Mouse (Mus musculus) heart, embryonic 12.5 days (tissue): ENCODE data around the gene Il34. TPM values are rescaled to one million over a fixed set of nuclear protein-coding genes. Genes with fewer than 3 reads are reported as not detected.

Source experiments
- ATAC-seq: fragments of 200-750 bp; cut with Nextera tagmentation; 2 replicates; pipeline ENCODE4 v1.8.0; 2017; ENCODE audit warnings: moderate TSS enrichment, moderate library complexity; ENCODE audit not compliant: insufficient number of reproducible peaks, low FRiP score
- H3K27ac ChIP-seq: fragments of 300-500 bp; sonication (generic); 2 replicates; pipeline ENCODE4 v1.5.1; 2016; ENCODE audit warnings: mild to moderate bottlenecking, moderate library complexity; ENCODE audit not compliant: poor library complexity, severe bottlenecking
- H3K27me3 ChIP-seq: fragments of 300-500 bp; sonication (generic); replicated peaks from 2 replicates; pipeline ENCODE4 v1.6.1; 2016; ENCODE audit warnings: mild to moderate bottlenecking, moderate library complexity
- H3K36me3 ChIP-seq: fragments of 300-500 bp; sonication (generic); 2 replicates; pipeline ENCODE4 v1.6.1; 2016; ENCODE audit warnings: mild to moderate bottlenecking, moderate library complexity
- H3K4me1 ChIP-seq: fragments of 300-500 bp; sonication (generic); replicated peaks from 2 replicates; pipeline ENCODE4 v1.6.1; 2016; ENCODE audit warnings: mild to moderate bottlenecking
- H3K4me2 ChIP-seq: fragments of 300-500 bp; sonication (generic); 2 replicates; pipeline ENCODE4 v1.6.1; 2016; ENCODE audit warnings: mild to moderate bottlenecking, moderate library complexity
- H3K4me3 ChIP-seq: fragments of 300-500 bp; sonication (generic); 2 replicates; pipeline ENCODE4 v1.5.1; 2016; ENCODE audit warnings: mild to moderate bottlenecking
- H3K9ac ChIP-seq: fragments of 300-500 bp; sonication (generic); 2 replicates; pipeline ENCODE4 v1.6.1; 2016; ENCODE audit warnings: mild to moderate bottlenecking, moderate library complexity
- H3K9me3 ChIP-seq: fragments of 300-500 bp; sonication (generic); replicated peaks from 2 replicates; pipeline ENCODE4 v1.6.1; 2016; ENCODE audit warnings: mild to moderate bottlenecking, moderate library complexity
- WGBS: fragments of 180-500 bp; shearing (Covaris S2); methylation state at CpG from one replicate; pipeline ENCODE4 v1.1.7; 2016; 5-methylcytosine and 5-hydroxymethylcytosine counted together
- polyA plus RNA-seq: library from polyadenylated mRNA; unstranded; fragments of >200 nt; fragmentation: Nextera tagmentation; extraction: Ambion mirVana; gene quantifications from 2 replicates; pipeline ENCODE4 v1.2.1, GENCODE M21; 2016

Gene Il34
- polyA plus RNA-seq, 1 experiment from 2014 or later, result 0.13 TPM

- H3K27me3 ChIP-seq, result no peaks in the 10 kb centered on the region
- no peak for ATAC-seq
- no peaks in the 10 kb centered on the region for H3K9me3 ChIP-seq
- H3K36me3 ChIP-seq, result peaks cover 4% of the 10 kb centered on the region; the same call in 1 of the 2 replicates
- peak overlapping the region; percentile 18; the same call in 1 of the 2 replicates for H3K9ac ChIP-seq
- peak overlapping the region; percentile 95 for H3K27ac ChIP-seq
- no peak overlapping the region for H3K4me3 ChIP-seq
- peak overlapping the region; percentile 92; the same call in 1 of the 2 replicates for H3K4me2 ChIP-seq
- peaks cover 85% of the 10 kb centered on the region for H3K4me1 ChIP-seq
- WGBS, result 59% methylated on average over 6 of the region's 6 CpGs
These were observed 85.6 kb downstream of the Il34 start for GRCm38 (mm10) chr8:110719898-110720653.

- no peaks in the 10 kb centered on the region for H3K27me3 ChIP-seq
- 0 out of 2 replicates have a peak overlapping the region, but pooled peaks have one; percentile 18 for H3K9ac ChIP-seq
- H3K4me2 ChIP-seq, result no peak overlapping the region
- H3K36me3 ChIP-seq, result no peaks in the 10 kb centered on the region
- 0 out of 2 replicates have a peak overlapping the region, but pooled peaks have one; percentile 20 for H3K27ac ChIP-seq
- ATAC-seq, result no peak
- WGBS, result 46% methylated on average over 12 of the region's 12 CpGs
- no peaks in the 10 kb centered on the region for H3K9me3 ChIP-seq
- no peak overlapping the region for H3K4me3 ChIP-seq
- H3K4me1 ChIP-seq, result peaks cover 85% of the 10 kb centered on the region
These were observed 86.6 kb downstream of the Il34 start for GRCm38 (mm10) chr8:110718969-110719670.

GRCm38 (mm10) chr8:110718209-110718968 is 87.3 kb downstream of the Il34 start:
- H3K36me3 ChIP-seq, result peaks cover 5% of the 10 kb centered on the region; the same call in 1 of the 2 replicates
- no peak overlapping the region for H3K9ac ChIP-seq
- no peaks in the 10 kb centered on the region for H3K9me3 ChIP-seq
- H3K27ac ChIP-seq, result no peak overlapping the region
- no peak overlapping the region for H3K4me2 ChIP-seq
- H3K27me3 ChIP-seq, result no peaks in the 10 kb centered on the region
- WGBS, result 82% methylated on average over 8 of the region's 8 CpGs
- ATAC-seq, result no peak
- H3K4me1 ChIP-seq, result peaks cover 84% of the 10 kb centered on the region
- H3K4me3 ChIP-seq, result no peak overlapping the region

DNA sequence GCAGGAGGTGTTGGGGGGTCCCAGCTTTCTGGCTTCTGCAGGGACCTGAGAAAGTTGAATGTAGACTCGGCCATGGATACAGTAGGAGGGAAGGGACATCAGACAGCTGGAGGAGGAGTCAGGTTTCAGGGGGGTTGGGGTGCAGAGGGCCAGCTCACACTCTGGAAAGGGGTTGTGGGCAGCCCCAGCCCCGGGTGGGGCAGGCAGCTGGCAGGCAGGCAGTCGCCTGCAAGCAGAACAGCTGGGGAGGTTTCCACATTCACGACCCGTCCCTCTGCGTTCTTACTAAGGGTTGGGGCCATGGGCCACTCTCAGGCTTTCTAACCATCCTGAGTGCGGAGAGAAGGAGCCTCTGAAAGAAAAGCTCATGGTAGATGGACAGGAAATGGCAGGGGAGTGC is 88.6 kb downstream of the Il34 start:
- no peak for ATAC-seq
- Histone ChIP-seq H3K4me2 (no peak overlapping the region), H3K4me1 (peaks cover 84% of the 10 kb centered on the region), H3K36me3 (peaks cover 5% of the 10 kb centered on the region; the same call in 1 of the 2 replicates), H3K9ac (0 out of 2 replicates have a peak overlapping the region, but pooled peaks have one; percentile 15), H3K4me3 (no peak overlapping the region), H3K27me3 (no peaks in the 10 kb centered on the region), H3K27ac (no peak overlapping the region), H3K9me3 (no peaks in the 10 kb centered on the region)
- WGBS, result 67% methylated on average over 7 of the region's 7 CpGs

DNA sequence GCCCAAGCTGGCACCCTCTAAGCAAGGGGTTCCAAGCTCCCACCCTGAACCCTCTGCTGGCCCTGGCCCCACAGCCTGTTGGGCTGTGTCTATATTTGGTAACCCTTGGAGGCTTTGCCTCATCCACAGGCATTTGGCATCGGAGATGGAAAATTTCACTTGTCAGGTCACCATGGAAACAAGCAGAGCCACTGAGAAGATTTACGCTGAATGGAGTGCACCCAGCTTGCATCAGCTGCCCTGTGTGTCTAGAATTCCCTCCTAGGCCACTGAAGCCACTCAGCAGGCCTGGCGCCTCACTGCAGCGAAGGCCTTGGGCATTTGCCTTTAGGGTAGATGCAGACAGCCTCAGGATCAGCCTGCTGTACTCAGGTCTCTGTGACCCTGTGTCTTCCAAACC is 89.6 kb downstream of the Il34 start:
- H3K4me2 ChIP-seq, result peak overlapping the region; percentile 18
- ATAC-seq, result peak; percentile 49
- H3K36me3 ChIP-seq, result peaks cover 5% of the 10 kb centered on the region; the same call in 1 of the 2 replicates
- H3K4me1 ChIP-seq, result peaks cover 94% of the 10 kb centered on the region
- peak overlapping the region; percentile 88 for H3K27ac ChIP-seq
- WGBS, result 52% methylated on average over 4 of the region's 4 CpGs
- peak overlapping the region; percentile 66 for H3K9ac ChIP-seq
- H3K27me3 ChIP-seq, result no peaks in the 10 kb centered on the region
- H3K9me3 ChIP-seq, result no peaks in the 10 kb centered on the region
- no peak overlapping the region for H3K4me3 ChIP-seq

DNA sequence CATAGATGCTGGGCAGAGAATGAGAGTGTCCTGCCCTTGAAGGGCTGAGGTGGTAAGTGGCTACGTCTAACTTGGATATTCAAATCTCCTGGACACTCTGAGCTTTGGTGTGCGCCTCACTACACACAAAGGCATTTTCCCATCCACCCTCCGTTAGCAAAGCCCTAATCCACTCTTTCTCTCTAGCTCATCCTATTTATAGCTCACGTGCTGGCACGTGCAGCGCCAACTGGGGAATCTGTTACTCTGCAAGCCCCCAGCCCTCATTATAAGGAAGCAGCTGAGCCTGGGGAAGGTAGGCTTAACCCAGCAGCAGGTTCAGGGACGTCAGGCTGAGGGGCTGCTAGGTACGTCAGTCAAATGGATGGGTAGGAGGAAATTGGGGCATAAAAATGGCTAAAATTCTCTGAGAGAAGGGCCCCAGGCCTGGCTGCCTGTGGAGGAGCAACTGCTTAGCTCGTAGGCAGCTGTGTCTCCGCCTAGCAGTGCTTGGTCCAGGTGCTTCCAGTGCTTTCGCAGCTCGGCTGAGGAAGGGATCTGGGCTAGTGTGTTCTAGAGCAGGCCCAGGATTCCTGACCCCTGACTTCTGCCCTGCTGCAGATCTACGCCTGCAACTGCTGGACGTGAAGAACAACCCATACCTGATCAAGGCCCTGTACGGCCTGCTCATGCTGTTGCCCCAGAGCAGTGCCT is 90.8 kb downstream of the Il34 start:
- no peak for ATAC-seq
- no peaks in the 10 kb centered on the region for H3K27me3 ChIP-seq
- H3K4me2 ChIP-seq, result peak overlapping the region; percentile 18; the same call in 1 of the 2 replicates
- H3K9ac ChIP-seq, result peak overlapping the region; percentile 66
- H3K4me1 ChIP-seq, result peaks cover 96% of the 10 kb centered on the region
- H3K9me3 ChIP-seq, result no peaks in the 10 kb centered on the region
- WGBS, result 59% methylated on average over 15 of the region's 15 CpGs
- peaks cover 5% of the 10 kb centered on the region; the same call in 1 of the 2 replicates for H3K36me3 ChIP-seq
- peak overlapping the region; percentile 88 for H3K27ac ChIP-seq
- no peak overlapping the region for H3K4me3 ChIP-seq

DNA sequence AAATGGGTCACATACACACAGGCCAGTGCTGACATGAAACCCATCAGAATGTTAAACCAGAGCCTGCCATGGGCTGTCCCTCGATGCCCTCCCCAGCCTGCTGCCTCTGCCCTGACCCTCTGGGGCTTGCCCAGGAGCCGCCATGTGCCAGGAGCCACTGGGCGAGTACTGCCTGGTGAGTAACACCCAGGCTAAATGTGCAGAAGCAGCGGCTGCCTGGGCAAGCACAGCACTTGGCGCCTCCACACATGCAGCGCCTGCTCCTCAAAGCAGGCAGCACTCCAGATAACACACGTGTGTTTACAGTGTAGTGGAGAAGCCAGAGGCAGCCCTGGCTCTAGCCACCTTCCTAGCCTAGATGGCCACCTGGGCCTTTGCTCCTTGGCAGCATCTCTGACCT is 92.7 kb downstream of the Il34 start:
- ATAC-seq, result no peak
- Histone ChIP-seq H3K4me1 (peaks cover 83% of the 10 kb centered on the region), H3K4me2 (no peak overlapping the region), H3K9ac (peak overlapping the region; percentile 29; the same call in 1 of the 2 replicates), H3K36me3 (peaks cover 5% of the 10 kb centered on the region; the same call in 1 of the 2 replicates), H3K27me3 (no peaks in the 10 kb centered on the region), H3K4me3 (no peak overlapping the region), H3K27ac (0 out of 2 replicates have a peak overlapping the region, but pooled peaks have one; percentile 20), H3K9me3 (no peaks in the 10 kb centered on the region)
- 57% methylated on average over 7 of the region's 7 CpGs for WGBS

DNA sequence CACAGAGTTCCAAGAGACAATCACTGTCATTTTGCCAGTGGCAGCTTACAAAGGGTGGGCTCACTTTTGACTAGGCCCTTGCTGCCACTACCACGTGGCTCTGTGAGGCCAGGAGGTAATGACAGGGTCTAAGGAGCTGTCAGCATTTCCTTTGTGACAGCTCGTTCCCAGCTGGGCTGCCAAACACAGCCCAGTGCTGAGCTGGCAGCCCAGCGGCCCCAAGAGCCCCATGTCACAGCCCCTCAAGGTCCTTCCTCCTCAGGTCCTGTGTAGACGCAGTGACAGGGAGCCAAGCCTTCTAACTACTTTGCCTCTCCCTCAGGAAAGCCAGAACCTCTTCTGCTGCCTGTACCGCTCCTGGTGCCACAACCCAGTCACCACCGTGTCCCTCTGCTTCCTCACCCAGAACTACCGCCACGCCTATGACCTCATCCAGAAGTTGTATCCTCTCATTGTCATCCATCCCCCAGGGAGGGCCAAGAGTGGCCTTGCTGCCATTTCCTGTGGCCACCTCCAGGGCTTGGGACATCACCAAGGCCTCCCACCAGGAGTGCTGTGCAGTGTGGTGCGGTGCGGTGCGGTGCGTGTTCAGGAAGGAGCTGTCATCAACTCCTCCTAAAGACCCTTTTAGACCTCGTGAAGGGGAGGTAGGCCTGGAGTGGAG is 94.3 kb downstream of the Il34 start:
- Histone ChIP-seq H3K36me3 (peaks cover 8% of the 10 kb centered on the region; the same call in 1 of the 2 replicates), H3K9me3 (no peaks in the 10 kb centered on the region), H3K27ac (peak overlapping the region; percentile 94), H3K4me2 (peak overlapping the region; percentile 15; the same call in 1 of the 2 replicates), H3K9ac (peak overlapping the region; percentile 52), H3K27me3 (no peaks in the 10 kb centered on the region), H3K4me1 (peaks cover 71% of the 10 kb centered on the region), H3K4me3 (no peak overlapping the region)
- WGBS, result 24% methylated on average over 13 of the region's 13 CpGs
- peak; percentile 66 for ATAC-seq

- no peak for ATAC-seq
- 57% methylated on average over 3 of the region's 3 CpGs for WGBS
- Histone ChIP-seq H3K36me3 (peaks cover 8% of the 10 kb centered on the region; the same call in 1 of the 2 replicates), H3K9me3 (no peaks in the 10 kb centered on the region), H3K4me3 (no peak overlapping the region), H3K4me1 (peaks cover 71% of the 10 kb centered on the region), H3K9ac (peak overlapping the region; percentile 52), H3K4me2 (no peak overlapping the region), H3K27me3 (no peaks in the 10 kb centered on the region), H3K27ac (peak overlapping the region; percentile 94)
These were observed 95.1 kb downstream of the Il34 start for GRCm38 (mm10) chr8:110710593-110710992.

- ATAC-seq, result no peak
- Histone ChIP-seq H3K9ac (no peak overlapping the region), H3K9me3 (no peaks in the 10 kb centered on the region), H3K27me3 (no peaks in the 10 kb centered on the region), H3K27ac (no peak overlapping the region), H3K36me3 (0 out of 2 replicates have a peak, but pooled peaks cover 3% of the 10 kb centered on the region), H3K4me2 (no peak overlapping the region), H3K4me3 (no peak overlapping the region), H3K4me1 (peaks cover 73% of the 10 kb centered on the region)
- WGBS, result 85% methylated on average over 11 of the region's 11 CpGs
These were observed 97.3 kb downstream of the Il34 start for GRCm38 (mm10) chr8:110708429-110708828.
